Mouse (Mus musculus) neural tube, embryonic 13.5 days (tissue): Measurements from ENCODE around the gene Olfr746. TPM values are rescaled to one million over a fixed set of nuclear protein-coding genes. Genes with fewer than 3 reads are reported as not detected.

Experiments used
- ATAC-seq: fragments of 200-750 bp; cut with Nextera tagmentation; 2 replicates; pipeline ENCODE4 v1.8.0; 2017; ENCODE audit warnings: low read depth, mild to moderate bottlenecking, moderate TSS enrichment, moderate library complexity
- H3K27ac ChIP-seq: fragments of 300-500 bp; sonication (generic); replicated peaks from 2 replicates; pipeline ENCODE4 v1.5.1; 2015; ENCODE audit warnings: moderate library complexity, mild to moderate bottlenecking, inconsistent platforms
- H3K27me3 ChIP-seq: fragments of 300-500 bp; sonication (generic); 2 replicates; pipeline ENCODE4 v1.6.1; 2015; ENCODE audit warnings: mild to moderate bottlenecking, inconsistent platforms
- H3K36me3 ChIP-seq: fragments of 300-500 bp; sonication (generic); 2 replicates; pipeline ENCODE4 v1.6.1; 2015; ENCODE audit warnings: mild to moderate bottlenecking, inconsistent platforms
- H3K4me1 ChIP-seq: fragments of 300-500 bp; sonication (generic); replicated peaks from 2 replicates; pipeline ENCODE4 v1.6.1; 2015; ENCODE audit warnings: inconsistent platforms
- H3K4me2 ChIP-seq: fragments of 300-500 bp; sonication (generic); 2 replicates; pipeline ENCODE4 v1.6.1; 2015; ENCODE audit warnings: inconsistent platforms, mild to moderate bottlenecking, moderate library complexity
- H3K4me3 ChIP-seq: fragments of 300-500 bp; sonication (generic); 2 replicates; pipeline ENCODE4 v1.5.1; 2015; ENCODE audit warnings: mild to moderate bottlenecking, inconsistent platforms
- H3K9ac ChIP-seq: fragments of 300-500 bp; sonication (generic); 2 replicates; pipeline ENCODE4 v1.6.1; 2015; ENCODE audit warnings: moderate library complexity, mild to moderate bottlenecking, inconsistent platforms
- H3K9me3 ChIP-seq: fragments of 300-500 bp; sonication (generic); 2 replicates; pipeline ENCODE4 v1.6.1; 2016; ENCODE audit warnings: inconsistent platforms
- WGBS: fragments of 180-500 bp; shearing (Covaris S2); methylation state at CpG from one replicate; pipeline ENCODE4 v1.1.7; 2015; 5-methylcytosine and 5-hydroxymethylcytosine counted together
- polyA plus RNA-seq: library from polyadenylated mRNA; unstranded; fragments of >200 nt; fragmentation: Nextera tagmentation; extraction: Ambion mirVana; gene quantifications from 2 replicates; pipeline ENCODE4 v1.2.1, GENCODE M21; 2015

Olfr746 gene
- not detected in 2 replicates for polyA plus RNA-seq

DNA sequence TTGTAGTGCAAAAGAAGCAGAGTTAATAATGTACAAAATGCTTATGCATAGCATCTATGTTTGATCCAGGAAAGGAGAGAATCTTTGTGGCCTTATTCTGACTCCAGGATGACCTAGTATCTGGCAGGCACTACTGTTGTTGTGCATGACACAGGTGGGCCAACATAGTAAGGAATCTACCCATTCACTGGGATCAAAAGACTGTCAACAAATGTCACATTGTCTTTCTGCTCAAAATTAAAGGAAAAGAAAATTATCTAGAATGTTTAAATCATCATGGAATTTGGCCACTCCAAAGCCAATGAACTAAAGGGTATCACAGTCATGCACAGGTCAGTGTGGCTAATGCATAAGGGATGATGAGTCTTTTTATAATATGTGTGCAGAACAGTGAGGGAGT, at the start of gene Olfr746:
Gene Olfr746 (plus strand): TSS at position 301 of the 400 bp plus-strand sequence.
- Histone ChIP-seq H3K9me3 (no peaks in the 10 kb centered on the region), H3K4me2 (no peak within 1 kb of the TSS), H3K4me1 (no peaks in the 10 kb centered on the region), H3K27ac (no peak within 1 kb of the TSS), H3K4me3 (no peak within 1 kb of the TSS), H3K9ac (no peak within 1 kb of the TSS), H3K36me3 (no peaks in the 10 kb centered on the region), H3K27me3 (no peaks in the 10 kb centered on the region)
- no peak for ATAC-seq

DNA sequence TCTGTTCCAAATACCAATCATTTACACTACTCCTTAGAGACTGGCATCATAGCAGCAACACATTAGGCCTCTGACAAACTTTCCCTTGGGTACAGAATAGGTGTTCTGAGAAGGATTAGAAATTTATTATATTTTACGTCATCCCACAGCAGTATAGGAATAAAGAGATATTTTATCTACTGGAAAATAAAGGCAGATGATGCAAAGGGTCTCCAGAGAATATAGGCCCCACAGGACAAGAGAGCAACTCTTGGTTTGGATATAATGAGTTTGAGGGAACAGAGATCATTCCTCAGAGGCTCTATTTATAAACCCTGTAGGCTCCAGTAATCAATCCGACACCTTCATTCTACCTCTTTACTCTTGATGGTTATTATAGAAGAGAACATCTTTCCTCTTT, 32.3 kb upstream of the Olfr746 start, which contains the start of gene Olfr744:
Gene Olfr744 (plus strand): TSS at position 301 of the 400 bp plus-strand sequence.
- WGBS: 91% methylated on average over 2 of the region's 2 CpGs
- Histone ChIP-seq H3K27me3 (no peaks in the 10 kb centered on the region), H3K4me1 (no peaks in the 10 kb centered on the region), H3K27ac (no peak within 1 kb of the TSS), H3K36me3 (no peaks in the 10 kb centered on the region), H3K9me3 (peaks cover 6% of the 10 kb centered on the region; the same call in 1 of the 2 replicates), H3K9ac (no peak within 1 kb of the TSS), H3K4me2 (no peak within 1 kb of the TSS), H3K4me3 (no peak within 1 kb of the TSS)
- no peak for ATAC-seq

DNA sequence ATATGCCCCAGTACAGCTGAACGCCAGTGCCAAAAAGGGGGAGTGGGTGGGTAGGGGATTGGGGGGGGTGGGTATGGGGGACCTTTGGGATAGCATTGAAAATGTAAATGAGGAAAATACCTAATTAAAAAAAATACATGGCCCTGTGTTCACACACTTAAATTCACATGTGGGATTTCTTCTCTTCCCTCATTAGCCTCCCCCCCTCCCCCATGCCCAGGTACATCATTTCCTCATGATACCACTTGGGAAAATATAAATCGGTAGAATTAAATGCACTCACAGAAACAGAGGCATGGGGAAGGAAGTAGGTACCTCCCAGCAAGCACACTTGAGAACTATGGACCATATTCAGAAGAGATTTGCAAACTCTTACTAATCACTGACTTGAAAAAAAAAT, 7.8 kb upstream of the Olfr746 start, which contains the start of gene Olfr745:
Gene Olfr745 (plus strand): TSS at position 301 of the 400 bp plus-strand sequence.
- no peak within 1 kb of the TSS for H3K9ac ChIP-seq
- no peaks in the 10 kb centered on the region for H3K27me3 ChIP-seq
- no peak for ATAC-seq
- H3K9me3 ChIP-seq: no peaks in the 10 kb centered on the region
- no peak within 1 kb of the TSS for H3K4me2 ChIP-seq
- 88% methylated on average over 2 of the region's 2 CpGs for WGBS
- H3K4me3 ChIP-seq: no peak within 1 kb of the TSS
- H3K27ac ChIP-seq: no peak within 1 kb of the TSS
- no peaks in the 10 kb centered on the region for H3K36me3 ChIP-seq
- H3K4me1 ChIP-seq: no peaks in the 10 kb centered on the region

DNA sequence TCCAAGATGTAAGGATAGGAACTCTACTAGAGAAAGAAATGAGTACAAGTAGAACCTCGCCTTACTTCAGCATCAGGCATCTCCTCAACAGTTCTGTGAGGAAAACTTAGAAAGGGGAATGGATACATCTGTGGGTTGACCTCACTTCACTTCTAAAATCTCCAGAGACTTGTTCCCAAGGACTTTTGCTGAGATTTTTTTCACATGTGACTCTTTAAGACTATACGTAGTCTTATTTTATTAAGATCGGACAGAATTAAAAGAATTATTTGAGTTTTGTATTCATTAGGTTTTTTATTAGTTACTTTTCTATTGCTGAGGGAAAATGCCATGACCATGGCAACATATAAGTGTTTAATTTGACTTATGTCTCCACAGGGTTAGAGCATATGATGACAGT, 46.2 kb downstream of the Olfr746 start, which contains the start of gene Olfr747:
Gene Olfr747 (minus strand): TSS at position 101 of the 400 bp plus-strand sequence.
- H3K4me2 ChIP-seq: no peak within 1 kb of the TSS
- no peaks in the 10 kb centered on the region for H3K36me3 ChIP-seq
- 88% methylated on average over 3 of the region's 3 CpGs for WGBS
- no peak within 1 kb of the TSS for H3K9ac ChIP-seq
- H3K27ac ChIP-seq: no peak within 1 kb of the TSS
- no peaks in the 10 kb centered on the region for H3K4me1 ChIP-seq
- no peak within 1 kb of the TSS for H3K4me3 ChIP-seq
- ATAC-seq: no peak
- no peaks in the 10 kb centered on the region for H3K27me3 ChIP-seq
- 0 out of 2 replicates have a peak, but pooled peaks cover 3% of the 10 kb centered on the region for H3K9me3 ChIP-seq

Other genes with a start within 250 kb of the Olfr746 start
- not detected in 2 replicates for gene Olfr738, start 239.5 kb upstream of the Olfr746 start, polyA plus RNA-seq
- not detected in 2 replicates for gene Olfr739, start 228.5 kb upstream of the Olfr746 start, polyA plus RNA-seq
- gene Olfr740, start 201.5 kb upstream of the Olfr746 start, polyA plus RNA-seq: not detected in 2 replicates
- gene Olfr741, start 174.3 kb upstream of the Olfr746 start, polyA plus RNA-seq: not detected in 2 replicates
- not detected in 2 replicates for gene Olfr742, start 143.5 kb upstream of the Olfr746 start, polyA plus RNA-seq
- gene Olfr743, start 125.2 kb upstream of the Olfr746 start, polyA plus RNA-seq: not detected in 2 replicates
- not detected in 2 replicates for gene Olfr744, start 32.2 kb upstream of the Olfr746 start, polyA plus RNA-seq
- not detected in 2 replicates for gene Olfr745, start 7.7 kb upstream of the Olfr746 start, polyA plus RNA-seq
- gene Olfr747, start 46.1 kb downstream of the Olfr746 start, polyA plus RNA-seq: not detected in 2 replicates
- not detected in 2 replicates for gene Olfr748, start 60.3 kb downstream of the Olfr746 start, polyA plus RNA-seq
- not detected in 2 replicates for gene Olfr749, start 98.0 kb downstream of the Olfr746 start, polyA plus RNA-seq
- 111 and 114 TPM in 2 replicates for gene Ttc5, start 138.4 kb downstream of the Olfr746 start, polyA plus RNA-seq
- gene Ccnb1ip1, start 160.6 kb downstream of the Olfr746 start, polyA plus RNA-seq: not detected in 2 replicates
- gene Parp2, start 160.8 kb downstream of the Olfr746 start, polyA plus RNA-seq: 44.5 and 49.0 TPM in 2 replicates
- gene Tep1, start 223.5 kb downstream of the Olfr746 start, polyA plus RNA-seq: 3.2 and 3.4 TPM in 2 replicates